Mouse (Mus musculus) WW6 (cell line): ENCODE measurements at regions not wholly inside any gene's neighbourhood (a gene's known extent, or its start where the extent isn't known, plus 50 kb on each side); places are given as distances from the start of the nearest gene placed in this dataset.

Source experiments
- DNase-seq: peaks from one replicate; pipeline ENCODE4 v3.0.0-alpha.2; 2013; ENCODE audit warnings: low read depth, low spot score

GRCm38 (mm10) chr11:23169742-23170428, 86.0 kb upstream of the Xpo1 start:
- no peak for DNase-seq

GRCm38 (mm10) chr11:23170813-23171212, 85.0 kb upstream of the Xpo1 start:
- DNase-seq = no peak

GRCm38 (mm10) chr11:23171760-23172159, 84.1 kb upstream of the Xpo1 start:
- DNase-seq = no peak

GRCm38 (mm10) chr11:23181647-23182046, 74.2 kb upstream of the Xpo1 start:
- DNase-seq = no peak

GRCm38 (mm10) chr11:23185211-23185610, 70.6 kb upstream of the Xpo1 start:
- DNase-seq = peak; percentile 9

GRCm38 (mm10) chr11:23201701-23202449, 54.0 kb upstream of the Xpo1 start:
- DNase-seq = no peak

GRCm38 (mm10) chr11:23203566-23203965, 52.3 kb upstream of the Xpo1 start:
- DNase-seq = peak; percentile 5

- peak; percentile 20 for DNase-seq
Measured at GRCm38 (mm10) chr11:23204041-23204440, 51.8 kb upstream of the Xpo1 start.
